Mouse (Mus musculus) ES-E14 (cell line): ENCODE data around the gene Fryl. TPM values are rescaled to one million over a fixed set of nuclear protein-coding genes. Genes with fewer than 3 reads are reported as not detected.

ENCODE experiments used
- DNase-seq: peaks from one replicate; pipeline ENCODE4 v3.0.0-alpha.2; 2013; ENCODE audit warnings: low read depth, low spot score
- H3K27ac ChIP-seq: 2 replicates; pipeline ENCODE4 v1.5.1; 2012; ENCODE audit warnings: low read depth, mild to moderate bottlenecking, low read length, moderate library complexity, mixed read lengths; ENCODE audit not compliant: poor library complexity, insufficient read depth, severe bottlenecking
- H3K36me3 ChIP-seq: 2 replicates; pipeline ENCODE4 v1.6.1; 2012; ENCODE audit warnings: mild to moderate bottlenecking, low read length, moderate library complexity, mixed read lengths; ENCODE audit not compliant: control insufficient read depth, poor library complexity, insufficient read depth, severe bottlenecking
- H3K4me1 ChIP-seq, 2 experiments: fragments of 150-350 bp in 1 of 2; sonication (generic) in 1 of 2; 2 replicates each; pipeline ENCODE4 v1.6.1; 2012; ENCODE audit warnings: low read length in 2 of 2, mild to moderate bottlenecking in 1 of 2, mixed read lengths in 1 of 2; ENCODE audit not compliant: control insufficient read depth in 2 of 2, insufficient read depth in 2 of 2, poor library complexity in 1 of 2
- H3K4me3 ChIP-seq, 2 experiments: fragments of 150-350 bp in 1 of 2; sonication (generic) in 1 of 2; 2 replicates each; pipeline ENCODE4 v1.5.1; 2012; ENCODE audit warnings: low read length in 2 of 2, low read depth in 1 of 2, mild to moderate bottlenecking in 1 of 2, mixed read lengths in 1 of 2; ENCODE audit not compliant: insufficient read depth in 1 of 2, poor library complexity in 1 of 2, severe bottlenecking in 1 of 2
- H3K9ac ChIP-seq: 2 replicates; pipeline ENCODE4 v1.6.1; 2012; ENCODE audit warnings: low read depth, mild to moderate bottlenecking, low read length, mixed read lengths; ENCODE audit not compliant: poor library complexity, insufficient read depth, severe bottlenecking
- H3K9me3 ChIP-seq: fragments of 150-350 bp; sonication (generic); 2 replicates; pipeline ENCODE4 v1.6.1; 2012; ENCODE audit warnings: low read depth, mild to moderate bottlenecking, low read length; ENCODE audit not compliant: control insufficient read depth, insufficient read depth
- CHD2 ChIP-seq: IDR thresholded peaks from 2 replicates; pipeline ENCODE4 v1.6.1; 2014; ENCODE audit warnings: mild to moderate bottlenecking, low read depth, low read length, inconsistent platforms
- HCFC1 ChIP-seq: IDR thresholded peaks from 2 replicates; pipeline ENCODE4 v1.6.1; 2012; ENCODE audit warnings: low read length, inconsistent platforms, borderline replicate concordance; ENCODE audit not compliant: insufficient read depth
- MAFK ChIP-seq: IDR thresholded peaks from 2 replicates; pipeline ENCODE4 v1.6.1; 2014; ENCODE audit warnings: mild to moderate bottlenecking, low read depth, low read length, inconsistent platforms; ENCODE audit not compliant: insufficient read depth
- ZC3H11A ChIP-seq: IDR thresholded peaks from 2 replicates; pipeline ENCODE4 v1.6.1; 2012; ENCODE audit warnings: low read depth, mild to moderate bottlenecking, inconsistent platforms, low read length, borderline replicate concordance
- ZNF384 ChIP-seq: IDR thresholded peaks from 2 replicates; pipeline ENCODE4 v1.6.1; 2012; ENCODE audit warnings: low read depth, low read length, inconsistent platforms
- in situ Hi-C, 2 experiments: fragments of 600-800 bp; cut with MboI; formaldehyde crosslinking; loops; one replicate each; pipeline ENCODE4 v1.15.1; 2025; ENCODE audit warnings: low sequenced_read_pairs in 2 of 2, inconsistent platforms in 1 of 2; ENCODE audit not compliant: unreplicated experiment in 2 of 2
- total RNA-seq: library from RNA; depleted of rRNA; stranded (reverse); fragments of 300-350 nt; gene quantifications from 2 replicates; pipeline ENCODE4 v1.2.3, GENCODE M21; 2012

The Fryl gene
- total RNA-seq, 1 experiment = 53.3 TPM

DNA sequence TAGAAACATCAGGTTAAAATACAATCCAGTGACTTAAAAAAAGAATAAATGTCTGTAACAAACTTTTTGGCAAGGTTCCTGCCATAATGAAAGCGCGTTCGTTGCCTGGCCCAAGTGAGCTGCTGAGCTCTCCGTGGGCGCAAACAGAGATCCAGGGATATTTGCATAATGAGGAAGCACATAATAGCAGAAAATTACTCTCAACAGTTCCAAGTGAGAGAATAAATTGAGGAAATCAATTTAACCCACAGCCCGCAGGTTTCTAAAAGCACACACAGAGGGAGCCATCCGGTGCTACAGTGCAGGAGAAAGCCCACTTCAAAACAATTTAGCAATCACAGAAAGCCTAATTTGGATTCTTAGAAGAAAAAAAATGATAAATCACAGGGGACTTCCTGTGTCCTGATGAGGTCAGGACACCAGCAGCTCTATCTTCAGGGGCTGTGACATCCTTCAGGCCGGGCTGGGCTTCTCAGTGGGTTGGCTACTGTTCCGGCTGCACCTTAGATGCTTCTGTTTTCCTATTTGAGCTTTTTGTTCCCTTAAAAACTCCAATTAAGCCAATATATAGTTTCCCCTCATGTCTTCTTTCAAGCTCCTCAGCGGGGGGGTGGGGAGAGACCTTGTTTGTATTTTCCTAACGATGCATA is 194.8 kb downstream of the Fryl start:
- DNase-seq = no peak
- H3K9me3 ChIP-seq = no peaks in the 10 kb centered on the region
- no peaks in the 10 kb centered on the region for H3K4me1 ChIP-seq
- in situ Hi-C loops = no loop called here
- no peak overlapping the region for H3K9ac ChIP-seq
- H3K36me3 ChIP-seq = peaks cover 12% of the 10 kb centered on the region
- no peak overlapping the region for H3K27ac ChIP-seq
- H3K4me3 ChIP-seq = no peak overlapping the region
- TF ChIP-seq HCFC1 = no peak
- TF ChIP-seq MAFK = no peak
- TF ChIP-seq ZC3H11A = no peak
- no peak for TF ChIP-seq ZNF384
- no peak for TF ChIP-seq CHD2

GRCm38 (mm10) chr5:73056937-73057336 is 199.5 kb downstream of the Fryl start:
- H3K36me3 ChIP-seq = peaks cover 29% of the 10 kb centered on the region
- TF ChIP-seq CHD2 (no peak), ZC3H11A (no peak), ZNF384 (no peak), HCFC1 (no peak), MAFK (no peak)

DNA sequence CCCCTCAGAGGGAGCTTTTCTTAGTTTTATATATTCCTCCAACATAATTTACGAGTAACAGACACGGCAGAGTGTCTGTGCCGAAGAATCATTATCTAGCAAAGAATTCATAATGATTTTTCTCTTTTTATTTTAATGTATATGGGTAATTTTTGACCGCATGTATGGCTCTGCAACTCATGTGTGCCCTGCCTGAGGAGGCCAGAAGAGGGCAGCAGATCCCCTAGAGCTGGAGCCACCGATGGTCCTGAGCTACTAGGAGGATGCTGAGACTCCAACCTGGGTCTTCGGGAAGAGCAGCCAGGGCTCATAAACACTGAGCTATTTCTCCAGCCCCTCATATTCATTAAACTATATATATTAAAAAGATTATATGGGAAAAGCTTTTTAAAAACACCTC is 200.0 kb downstream of the Fryl start:
- H3K27ac ChIP-seq = no peak overlapping the region
- H3K9me3 ChIP-seq = no peaks in the 10 kb centered on the region
- peaks cover 29% of the 10 kb centered on the region for H3K36me3 ChIP-seq
- TF ChIP-seq HCFC1 (no peak), ZNF384 (no peak), CHD2 (no peak), ZC3H11A (no peak)
- no peaks in the 10 kb centered on the region for H3K4me1 ChIP-seq
- in situ Hi-C loops = no loop called here
- no peak for DNase-seq
- H3K9ac ChIP-seq = no peak overlapping the region
- H3K4me3 ChIP-seq = no peak overlapping the region

More at GRCm38 (mm10) chr5:73056937-73057336, 199.5 kb downstream of the Fryl start:
- no peak overlapping the region for H3K4me3 ChIP-seq
- DNase-seq = no peak
- in situ Hi-C loops = no loop called here
- H3K27ac ChIP-seq = no peak overlapping the region
- H3K4me1 ChIP-seq = no peaks in the 10 kb centered on the region
- H3K9ac ChIP-seq = no peak overlapping the region
- no peaks in the 10 kb centered on the region for H3K9me3 ChIP-seq

- no peak for DNase-seq
- in situ Hi-C loops = no loop called here
- Histone ChIP-seq H3K4me3 (no peak overlapping the region), H3K27ac (no peak overlapping the region), H3K4me1 (no peaks in the 10 kb centered on the region), H3K9ac (no peak overlapping the region), H3K9me3 (no peaks in the 10 kb centered on the region), H3K36me3 (peaks cover 37% of the 10 kb centered on the region)
- TF ChIP-seq ZNF384 (no peak), CHD2 (no peak), HCFC1 (no peak), ZC3H11A (no peak), MAFK (no peak)
These were observed 202.5 kb downstream of the Fryl start for GRCm38 (mm10) chr5:73053933-73054332.

DNA sequence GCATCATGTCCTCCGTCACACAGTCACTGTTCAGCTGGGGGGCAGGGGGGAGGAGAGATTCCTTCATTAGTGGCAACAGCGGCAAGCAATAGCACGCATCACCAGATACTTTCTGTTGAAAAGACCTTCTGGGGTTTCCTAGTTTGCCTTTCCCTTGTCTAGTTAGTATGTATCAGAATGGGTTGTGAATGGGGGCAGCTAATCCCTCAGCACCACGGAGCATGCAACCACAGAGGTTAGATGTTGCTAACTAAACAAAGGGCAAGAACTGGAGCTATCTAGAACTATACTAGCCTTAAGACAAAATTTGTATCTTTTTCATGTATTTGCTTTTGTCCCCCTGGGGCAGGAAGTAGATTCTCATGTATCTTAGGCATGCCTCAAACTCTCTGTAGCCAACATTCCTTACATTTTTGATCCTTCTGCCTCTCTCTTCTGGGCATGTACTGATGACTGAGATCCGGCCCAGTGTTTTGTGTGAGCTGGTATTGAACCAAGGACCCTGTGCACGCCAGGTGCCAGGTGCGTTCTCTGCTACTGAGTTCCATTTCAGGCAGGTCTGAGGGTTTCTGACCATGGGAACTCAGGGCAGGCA is 208.7 kb downstream of the Fryl start:
- Histone ChIP-seq H3K27ac (no peak overlapping the region), H3K9me3 (no peaks in the 10 kb centered on the region), H3K9ac (no peak overlapping the region), H3K36me3 (peaks cover 23% of the 10 kb centered on the region), H3K4me1 (no peaks in the 10 kb centered on the region), H3K4me3 (no peak overlapping the region)
- in situ Hi-C loops = no loop called here
- TF ChIP-seq ZNF384 = no peak
- no peak for DNase-seq
